Mouse (Mus musculus): Measurements from ENCODE around the gene Ndufa5.

DNA sequence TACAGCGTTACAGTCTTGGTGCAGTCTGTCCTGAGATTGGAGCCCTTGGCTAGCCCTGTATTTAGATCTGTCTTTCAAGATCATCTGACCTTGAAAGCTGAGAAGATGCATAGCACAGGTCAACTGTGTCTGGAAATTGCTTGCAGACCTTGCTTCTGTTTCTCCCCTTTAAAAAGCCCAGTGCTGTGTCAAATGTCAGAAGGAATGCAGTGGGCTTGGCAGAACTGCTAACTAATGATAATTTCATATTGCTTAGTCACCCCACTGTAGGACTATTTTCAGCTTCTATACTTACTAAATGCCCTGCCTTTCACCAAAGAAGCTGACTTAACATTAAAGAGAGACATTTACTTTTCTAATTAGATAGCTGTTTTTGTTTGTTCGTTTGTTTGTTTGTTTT lies 27.7 kb upstream of the Ndufa5 start:
- TF ChIP-seq CTCF (IDR thresholded peaks at IDR 0.05; ENCODE audit: extremely low read depth, insufficient read length, insufficient replicate concordance, low read depth, low read length) (no peak), POLR2A (IDR thresholded peaks at IDR 0.05; ENCODE audit: low read depth, low read length) (no peak)

All from small intestine, adult 2 months (tissue).